Mouse (Mus musculus): ENCODE measurements around the gene Synpo2.

- TF ChIP-seq POLR2A (IDR thresholded peaks at IDR 0.05; ENCODE audit: borderline replicate concordance, extremely low read depth, low read depth, low read length), result no peak
- TF ChIP-seq CTCF (IDR thresholded peaks at IDR 0.05; ENCODE audit: insufficient read depth, low read length), result no peak
Measured at GRCm38 (mm10) chr3:123114001-123114635, 121.8 kb downstream of the Synpo2 start.
